Mouse (Mus musculus) 3134 (cell line): ENCODE data around the gene Lcn11.
"Not testable (repeated sequence)": the region's sequence is repeated elsewhere in the genome, so short reads cannot be mapped to it uniquely, and the experiment has no call there.

Source experiments
- DNase-seq: peaks from one replicate; pipeline ENCODE4 v3.0.0-alpha.2; 2011; ENCODE audit warnings: low spot score; ENCODE audit not compliant: insufficient read length; ENCODE audit errors: extremely low read depth

Gene Lcn11

GRCm38 (mm10) chr2:25776717-25777116 is at the start of gene Lcn11:
Gene Lcn11 (plus strand): TSS chr2:25777017.
- DNase-seq, result no peak

- no peak for DNase-seq
Observed at GRCm38 (mm10) chr2:25733199-25733930, 43.5 kb upstream of the Lcn11 start.

GRCm38 (mm10) chr2:25736709-25737108 is 40.1 kb upstream of the Lcn11 start, which contains the start of gene Obp2b:
Gene Obp2b (plus strand): TSS chr2:25737009.
- DNase-seq, result not testable (repeated sequence)

GRCm38 (mm10) chr2:25741671-25742070 is 35.1 kb upstream of the Lcn11 start:
- no peak for DNase-seq

- DNase-seq, result no peak
Observed at GRCm38 (mm10) chr2:25754201-25754600, 22.6 kb upstream of the Lcn11 start.

GRCm38 (mm10) chr2:25758064-25758625 is 18.7 kb upstream of the Lcn11 start:
- no peak for DNase-seq

GRCm38 (mm10) chr2:25765269-25765668 is 11.5 kb upstream of the Lcn11 start, which contains the start of gene Lcn3:
Gene Lcn3 (plus strand): TSS chr2:25765569.
- no peak for DNase-seq

- no peak for DNase-seq
Observed at GRCm38 (mm10) chr2:25767764-25768163, 9.1 kb upstream of the Lcn11 start.

GRCm38 (mm10) chr2:25773507-25773906 is 3.3 kb upstream of the Lcn11 start:
- no peak for DNase-seq

- DNase-seq, result no peak
Observed at GRCm38 (mm10) chr2:25774640-25775039, 2.2 kb upstream of the Lcn11 start.

- DNase-seq, result no peak
Observed at GRCm38 (mm10) chr2:25775991-25776390, 826 bp upstream of the Lcn11 start.

- no peak for DNase-seq
Observed at GRCm38 (mm10) chr2:25779076-25779475, 2.3 kb downstream of the Lcn11 start.

GRCm38 (mm10) chr2:25780921-25781320 is 4.1 kb downstream of the Lcn11 start:
- no peak for DNase-seq

GRCm38 (mm10) chr2:25781957-25782356 is 5.1 kb downstream of the Lcn11 start, which contains the start of gene Gm13539:
Gene Gm13539 (plus strand): TSS chr2:25782257.
- DNase-seq, result no peak

- no peak for DNase-seq
Observed at GRCm38 (mm10) chr2:25785573-25786322, 8.9 kb downstream of the Lcn11 start.

- no peak for DNase-seq
Observed at GRCm38 (mm10) chr2:25789092-25789491, 12.3 kb downstream of the Lcn11 start.

- no peak for DNase-seq
Observed at GRCm38 (mm10) chr2:25797635-25798034, 20.8 kb downstream of the Lcn11 start.

GRCm38 (mm10) chr2:25798065-25798464 is 21.2 kb downstream of the Lcn11 start:
- no peak for DNase-seq

GRCm38 (mm10) chr2:25811711-25812110 is 34.9 kb downstream of the Lcn11 start:
- DNase-seq, result no peak

GRCm38 (mm10) chr2:25813364-25813763 is 36.5 kb downstream of the Lcn11 start:
- DNase-seq, result no peak

- not testable (repeated sequence) for DNase-seq
Observed at GRCm38 (mm10) chr2:25815748-25816147, 38.9 kb downstream of the Lcn11 start, which contains the start of gene Glt6d1. Gene Glt6d1 (minus strand): TSS chr2:25815848.
